Mouse (Mus musculus): Measurements from ENCODE around the gene Mxra8.

DNA sequence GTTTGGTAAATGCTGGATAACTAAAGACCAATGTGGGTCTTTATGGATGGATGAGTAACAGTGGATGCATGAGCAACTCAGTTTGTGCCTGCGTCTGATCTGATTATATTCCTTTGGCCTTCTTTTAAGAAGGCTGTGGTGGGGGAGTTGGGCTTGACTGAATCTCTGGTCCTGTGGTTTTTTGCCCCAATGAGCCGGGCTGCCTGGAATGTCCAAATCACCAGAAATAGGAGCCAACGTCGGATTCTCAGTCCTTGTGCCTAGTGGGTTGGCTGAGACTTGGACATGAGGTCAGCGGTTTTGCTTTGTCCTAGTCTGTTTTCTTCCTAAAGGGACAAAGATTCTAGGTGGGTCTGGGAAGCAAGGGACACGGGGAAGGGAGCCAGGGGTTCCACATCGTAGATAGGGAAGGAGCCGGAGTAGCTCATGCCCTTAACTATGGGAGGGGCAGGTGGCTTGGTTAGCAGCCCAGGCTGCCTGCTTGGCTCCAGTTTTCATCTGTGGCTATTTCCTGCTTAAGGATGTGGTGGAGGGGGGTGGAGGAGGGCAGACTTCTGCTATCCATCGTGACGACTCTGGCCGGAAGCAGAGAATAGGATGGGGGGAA, 2.0 kb upstream of the Mxra8 start:
- TF ChIP-seq CTCF (IDR thresholded peaks at IDR 0.05; ENCODE audit: low read depth) (no peak), EP300 (IDR thresholded peaks at IDR 0.05; ENCODE audit: low read depth) (0 out of 2 replicates have a peak, but pooled peaks have one; percentile 15)
